Mouse (Mus musculus): Measurements from ENCODE around the gene Tbp. TPM values are rescaled to one million over a fixed set of nuclear protein-coding genes. Genes with fewer than 3 reads are reported as not detected.
A peak's percentile ranks its signal among the peaks of the same experiment; 100 is the strongest.

The Tbp gene
- polyA plus RNA-seq (2014; fragmentation: Nextera tagmentation; extraction: Ambion mirVana), result 72.1 and 76.7 TPM in 2 replicates

DNA sequence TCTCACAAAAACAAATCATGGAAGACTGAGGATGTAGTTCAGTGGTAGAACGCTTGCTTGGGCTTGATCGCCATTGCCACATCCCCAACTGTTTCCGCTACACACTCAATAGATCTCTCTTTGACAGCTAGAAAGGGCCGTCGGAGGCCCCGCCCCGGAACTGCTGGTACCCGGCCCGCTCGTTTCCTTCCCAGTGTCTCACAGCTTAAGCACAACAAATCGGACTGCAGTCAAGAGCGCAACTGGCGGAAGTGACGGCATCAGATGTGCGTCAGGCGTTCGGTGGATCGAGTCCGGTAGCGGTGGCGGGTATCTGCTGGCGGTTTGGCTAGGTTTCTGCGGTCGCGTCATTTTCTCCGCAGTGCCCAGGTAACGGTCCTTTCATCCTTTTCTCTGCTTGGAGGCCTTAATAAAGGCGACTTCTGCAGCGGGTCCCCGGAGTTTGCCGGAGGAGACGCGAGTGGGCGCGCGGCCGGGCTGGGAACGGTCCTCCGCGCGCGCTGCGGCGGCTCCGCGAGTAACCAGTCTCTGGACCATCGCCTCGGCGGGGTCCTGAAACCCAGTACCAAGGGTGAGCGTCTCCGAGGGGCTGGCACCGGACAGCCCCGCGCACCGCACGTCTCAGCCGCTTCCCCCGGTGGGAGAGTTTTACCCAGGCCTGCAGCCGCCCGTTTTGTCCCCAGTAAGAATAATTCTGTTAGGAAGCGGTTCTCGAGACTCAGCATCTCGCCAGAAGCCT lies at the start of gene Tbp, which contains the start of gene Psmb1:
Tbp (plus strand) TSS at position 233 of the 739 bp plus-strand sequence.
Psmb1 (minus strand) TSS at position 96 of the 739 bp plus-strand sequence.
- WGBS, result under 1% methylated on average over 62 of the region's 63 CpGs
- Histone ChIP-seq H3K4me3 (ENCODE audit: low read depth, low read length) (peak within 1 kb of the TSS; percentile 97), H3K36me3 (ENCODE audit: control insufficient read depth, insufficient read depth, low read length) (no peaks in the 10 kb centered on the region), H3K27ac (ENCODE audit: low read depth, low read length) (peak within 1 kb of the TSS; percentile 65), H3K4me2 (replicated peaks; ENCODE audit: low read depth, low read length) (peak within 1 kb of the TSS; percentile 82), H3K9ac (ENCODE audit: low read depth, low read length) (peak within 1 kb of the TSS; percentile 91), H3K9me3 (ENCODE audit: control insufficient read depth, low read length) (no peaks in the 10 kb centered on the region), H3K4me1 (replicated peaks; ENCODE audit: control insufficient read depth, insufficient read depth, low read length) (no peaks in the 10 kb centered on the region; the same call in 1 of the 2 replicates), H3K27me3 (ENCODE audit: control insufficient read depth, insufficient read depth, low read length) (no peaks in the 10 kb centered on the region)
- DNase-seq (ENCODE audit: low spot score) (peak; percentile 99), ATAC-seq (ENCODE audit: low FRiP score) (peak; percentile 94)

DNA sequence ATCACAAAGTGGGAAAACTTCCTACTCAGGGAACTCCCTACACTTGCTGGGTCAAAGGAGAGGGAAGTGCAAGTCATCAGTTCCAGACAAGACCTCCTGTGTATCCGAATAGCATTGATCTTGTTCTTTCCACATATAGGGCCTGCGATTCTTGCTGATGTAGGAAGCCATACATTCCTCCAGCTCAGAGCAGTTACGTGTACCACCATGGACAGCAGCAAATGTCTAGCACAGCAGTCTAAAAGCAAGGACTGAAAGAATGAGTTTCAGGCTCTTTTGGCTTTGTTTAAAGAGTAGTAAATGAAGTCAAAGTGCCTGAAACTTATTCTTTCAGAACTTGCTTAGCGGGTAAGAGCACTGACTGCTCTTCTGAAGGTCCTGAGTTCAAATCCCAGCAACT lies 44.5 kb upstream of the Tbp start:
- H3K36me3 ChIP-seq (ENCODE audit: control insufficient read depth, insufficient read depth, low read length), result no peaks in the 10 kb centered on the region
- no peaks in the 10 kb centered on the region for H3K4me1 ChIP-seq (replicated peaks; ENCODE audit: control insufficient read depth, insufficient read depth, low read length)
- DNase-seq (ENCODE audit: low spot score), result no peak
- H3K4me2 ChIP-seq (replicated peaks; ENCODE audit: low read depth, low read length), result no peak overlapping the region
- H3K27ac ChIP-seq (ENCODE audit: low read depth, low read length), result no peak overlapping the region
- 80% methylated on average over 4 of the region's 4 CpGs for WGBS
- no peak overlapping the region for H3K4me3 ChIP-seq (ENCODE audit: low read depth, low read length)
- ATAC-seq (ENCODE audit: low FRiP score), result no peak
- no peak overlapping the region for H3K9ac ChIP-seq (ENCODE audit: low read depth, low read length)
- no peaks in the 10 kb centered on the region for H3K27me3 ChIP-seq (ENCODE audit: control insufficient read depth, insufficient read depth, low read length)
- H3K9me3 ChIP-seq (ENCODE audit: control insufficient read depth, low read length), result no peaks in the 10 kb centered on the region

- no peak overlapping the region for H3K4me2 ChIP-seq (replicated peaks; ENCODE audit: low read depth, low read length)
- H3K4me1 ChIP-seq (replicated peaks; ENCODE audit: control insufficient read depth, insufficient read depth, low read length), result no peaks in the 10 kb centered on the region
- ATAC-seq (ENCODE audit: low FRiP score), result no peak
- H3K9me3 ChIP-seq (ENCODE audit: control insufficient read depth, low read length), result no peaks in the 10 kb centered on the region
- H3K27me3 ChIP-seq (ENCODE audit: control insufficient read depth, insufficient read depth, low read length), result no peaks in the 10 kb centered on the region
- no peak overlapping the region for H3K27ac ChIP-seq (ENCODE audit: low read depth, low read length)
- WGBS, result 89% methylated on average over 2 of the region's 2 CpGs
- DNase-seq (ENCODE audit: low spot score), result no peak
- H3K36me3 ChIP-seq (ENCODE audit: control insufficient read depth, insufficient read depth, low read length), result no peaks in the 10 kb centered on the region
- H3K9ac ChIP-seq (ENCODE audit: low read depth, low read length), result no peak overlapping the region
- no peak overlapping the region for H3K4me3 ChIP-seq (ENCODE audit: low read depth, low read length)
Observed at GRCm38 (mm10) chr17:15456595-15456994, 43.1 kb upstream of the Tbp start.

- DNase-seq (ENCODE audit: low spot score) (no peak), ATAC-seq (ENCODE audit: low FRiP score) (no peak)
- H3K36me3 ChIP-seq (ENCODE audit: control insufficient read depth, insufficient read depth, low read length), result no peaks in the 10 kb centered on the region
- no peak overlapping the region for H3K9ac ChIP-seq (ENCODE audit: low read depth, low read length)
- no peak overlapping the region for H3K27ac ChIP-seq (ENCODE audit: low read depth, low read length)
- no peak overlapping the region for H3K4me3 ChIP-seq (ENCODE audit: low read depth, low read length)
- no peaks in the 10 kb centered on the region for H3K27me3 ChIP-seq (ENCODE audit: control insufficient read depth, insufficient read depth, low read length)
- H3K4me2 ChIP-seq (replicated peaks; ENCODE audit: low read depth, low read length), result no peak overlapping the region
- H3K9me3 ChIP-seq (ENCODE audit: control insufficient read depth, low read length), result no peaks in the 10 kb centered on the region
- no peaks in the 10 kb centered on the region for H3K4me1 ChIP-seq (replicated peaks; ENCODE audit: control insufficient read depth, insufficient read depth, low read length)
- WGBS, result 86% methylated on average over 4 of the region's 4 CpGs
Observed at GRCm38 (mm10) chr17:15459761-15460160, 39.9 kb upstream of the Tbp start.

DNA sequence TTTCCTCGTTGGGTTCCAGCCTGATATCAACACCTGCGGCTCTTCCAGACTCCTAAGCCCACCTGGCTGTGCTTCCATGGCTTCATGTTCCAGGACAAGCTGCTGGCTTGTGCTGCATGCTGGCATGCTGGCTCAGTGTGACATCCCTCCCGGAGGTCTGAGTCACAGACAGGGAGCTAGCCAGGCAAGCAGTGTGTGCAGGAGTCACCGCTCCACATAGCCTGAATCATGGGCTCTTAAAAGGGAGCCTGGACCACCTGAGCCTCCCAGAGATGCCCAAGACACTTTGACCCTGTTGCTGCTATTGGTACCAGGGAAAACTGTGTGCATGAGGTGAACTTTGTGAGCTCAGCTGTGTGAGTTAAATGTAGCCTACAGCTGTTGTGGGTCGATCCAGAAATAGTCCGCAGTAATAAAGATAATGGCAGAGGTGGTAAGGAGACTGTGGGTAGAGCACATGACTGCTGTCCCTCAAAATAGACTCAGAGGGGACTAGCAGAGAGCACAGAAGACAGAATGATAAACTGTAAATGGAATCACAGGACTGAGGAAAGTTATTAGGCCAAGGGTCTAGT lies 37.7 kb upstream of the Tbp start:
- no peak overlapping the region for H3K9ac ChIP-seq (ENCODE audit: low read depth, low read length)
- no peaks in the 10 kb centered on the region for H3K4me1 ChIP-seq (replicated peaks; ENCODE audit: control insufficient read depth, insufficient read depth, low read length)
- no peak overlapping the region for H3K4me2 ChIP-seq (replicated peaks; ENCODE audit: low read depth, low read length)
- no peak overlapping the region for H3K4me3 ChIP-seq (ENCODE audit: low read depth, low read length)
- WGBS, result 94% methylated on average over 6 of the region's 6 CpGs
- H3K36me3 ChIP-seq (ENCODE audit: control insufficient read depth, insufficient read depth, low read length), result no peaks in the 10 kb centered on the region; the same call in 1 of the 2 replicates
- no peak for DNase-seq (ENCODE audit: low spot score)
- H3K9me3 ChIP-seq (ENCODE audit: control insufficient read depth, low read length), result no peaks in the 10 kb centered on the region
- no peak overlapping the region for H3K27ac ChIP-seq (ENCODE audit: low read depth, low read length)
- no peaks in the 10 kb centered on the region for H3K27me3 ChIP-seq (ENCODE audit: control insufficient read depth, insufficient read depth, low read length)
- no peak for ATAC-seq (ENCODE audit: low FRiP score)

DNA sequence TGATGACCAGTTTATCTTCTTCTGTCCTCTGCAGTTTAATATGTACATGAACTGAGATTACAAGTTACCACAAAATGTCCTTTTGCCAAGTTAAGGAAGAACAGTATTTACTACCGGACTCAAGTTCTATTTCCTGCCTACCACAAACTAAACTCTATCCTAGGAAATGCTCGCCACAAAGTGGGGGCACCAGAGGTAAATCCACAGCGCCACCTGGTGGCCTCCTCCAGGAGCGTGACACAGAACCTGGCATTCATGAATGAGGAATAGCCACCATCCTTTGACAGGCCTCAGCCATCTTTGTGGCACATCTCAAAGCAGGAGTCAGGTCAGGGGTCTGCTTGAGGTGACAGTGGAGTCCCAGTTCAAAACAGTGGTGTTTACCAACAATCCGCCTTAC lies 32.0 kb upstream of the Tbp start:
- Histone ChIP-seq H3K4me3 (ENCODE audit: low read depth, low read length) (no peak overlapping the region), H3K9ac (ENCODE audit: low read depth, low read length) (no peak overlapping the region), H3K27me3 (ENCODE audit: control insufficient read depth, insufficient read depth, low read length) (no peaks in the 10 kb centered on the region), H3K36me3 (ENCODE audit: control insufficient read depth, insufficient read depth, low read length) (peaks cover 7% of the 10 kb centered on the region), H3K4me1 (replicated peaks; ENCODE audit: control insufficient read depth, insufficient read depth, low read length) (no peaks in the 10 kb centered on the region), H3K9me3 (ENCODE audit: control insufficient read depth, low read length) (no peaks in the 10 kb centered on the region), H3K27ac (ENCODE audit: low read depth, low read length) (no peak overlapping the region), H3K4me2 (replicated peaks; ENCODE audit: low read depth, low read length) (no peak overlapping the region)
- DNase-seq (ENCODE audit: low spot score) (peak; percentile 92), ATAC-seq (ENCODE audit: low FRiP score) (peak; percentile 57; the same call in 1 of the 2 replicates)
- WGBS, result 28% methylated on average over 5 of the region's 5 CpGs

- Histone ChIP-seq H3K4me1 (replicated peaks; ENCODE audit: control insufficient read depth, insufficient read depth, low read length) (no peaks in the 10 kb centered on the region), H3K9ac (ENCODE audit: low read depth, low read length) (no peak overlapping the region), H3K27me3 (ENCODE audit: control insufficient read depth, insufficient read depth, low read length) (no peaks in the 10 kb centered on the region), H3K36me3 (ENCODE audit: control insufficient read depth, insufficient read depth, low read length) (peaks cover 13% of the 10 kb centered on the region), H3K4me2 (replicated peaks; ENCODE audit: low read depth, low read length) (no peak overlapping the region), H3K27ac (ENCODE audit: low read depth, low read length) (no peak overlapping the region), H3K9me3 (ENCODE audit: control insufficient read depth, low read length) (no peaks in the 10 kb centered on the region), H3K4me3 (ENCODE audit: low read depth, low read length) (no peak overlapping the region)
- ATAC-seq (ENCODE audit: low FRiP score) (no peak), DNase-seq (ENCODE audit: low spot score) (no peak)
- WGBS, result 92% methylated on average over 4 of the region's 4 CpGs
Observed at GRCm38 (mm10) chr17:15472671-15473070, 27.0 kb upstream of the Tbp start.

- 92% methylated on average over 7 of the region's 7 CpGs for WGBS
- Histone ChIP-seq H3K4me3 (ENCODE audit: low read depth, low read length) (no peak overlapping the region), H3K27ac (ENCODE audit: low read depth, low read length) (no peak overlapping the region), H3K4me1 (replicated peaks; ENCODE audit: control insufficient read depth, insufficient read depth, low read length) (no peaks in the 10 kb centered on the region), H3K27me3 (ENCODE audit: control insufficient read depth, insufficient read depth, low read length) (no peaks in the 10 kb centered on the region), H3K36me3 (ENCODE audit: control insufficient read depth, insufficient read depth, low read length) (no peaks in the 10 kb centered on the region), H3K9me3 (ENCODE audit: control insufficient read depth, low read length) (no peaks in the 10 kb centered on the region), H3K9ac (ENCODE audit: low read depth, low read length) (no peak overlapping the region), H3K4me2 (replicated peaks; ENCODE audit: low read depth, low read length) (no peak overlapping the region)
- DNase-seq (ENCODE audit: low spot score) (no peak), ATAC-seq (ENCODE audit: low FRiP score) (no peak)
Observed at GRCm38 (mm10) chr17:15490542-15490941, 9.1 kb upstream of the Tbp start.

Measured in hindbrain, embryonic 11.5 days (tissue).